Mouse (Mus musculus) hindbrain, embryonic 15.5 days (tissue): ENCODE results near the gene Ttc39b. TPM values are rescaled to one million over a fixed set of nuclear protein-coding genes. Genes with fewer than 3 reads are reported as not detected.

Experiments
- ATAC-seq: fragments of 200-750 bp; cut with Nextera tagmentation; 2 replicates; pipeline ENCODE4 v1.8.0; 2017; ENCODE audit warnings: low read depth, moderate number of reproducible peaks, moderate TSS enrichment; ENCODE audit not compliant: low FRiP score
- H3K27ac ChIP-seq: fragments of 300-500 bp; sonication (generic); replicated peaks from 2 replicates; pipeline ENCODE4 v1.5.1; 2015; ENCODE audit warnings: mild to moderate bottlenecking, inconsistent platforms
- H3K27me3 ChIP-seq: fragments of 300-500 bp; sonication (generic); 2 replicates; pipeline ENCODE4 v1.6.1; 2015; ENCODE audit warnings: control low read depth, inconsistent platforms
- H3K36me3 ChIP-seq: fragments of 300-500 bp; sonication (generic); 2 replicates; pipeline ENCODE4 v1.6.1; 2015; ENCODE audit warnings: control low read depth, inconsistent platforms
- H3K4me1 ChIP-seq: fragments of 300-500 bp; sonication (generic); replicated peaks from 2 replicates; pipeline ENCODE4 v1.6.1; 2015; ENCODE audit warnings: control low read depth, inconsistent platforms
- H3K4me2 ChIP-seq: fragments of 300-500 bp; sonication (generic); 2 replicates; pipeline ENCODE4 v1.6.1; 2015; ENCODE audit warnings: moderate library complexity, mild to moderate bottlenecking, inconsistent platforms
- H3K4me3 ChIP-seq: fragments of 300-500 bp; sonication (generic); 2 replicates; pipeline ENCODE4 v1.5.1; 2015; ENCODE audit warnings: mild to moderate bottlenecking, inconsistent platforms
- H3K9ac ChIP-seq: fragments of 300-500 bp; sonication (generic); 2 replicates; pipeline ENCODE4 v1.6.1; 2015; ENCODE audit warnings: inconsistent platforms
- H3K9me3 ChIP-seq: fragments of 300-500 bp; sonication (generic); 2 replicates; pipeline ENCODE4 v1.6.1; 2016; ENCODE audit warnings: control low read depth, inconsistent platforms
- WGBS: fragments of 180-500 bp; shearing (Covaris S2); methylation state at CpG from one replicate; pipeline ENCODE4 v1.1.7; 2015; 5-methylcytosine and 5-hydroxymethylcytosine counted together
- polyA plus RNA-seq: library from polyadenylated mRNA; unstranded; fragments of >200 nt; fragmentation: Nextera tagmentation; extraction: Ambion mirVana; gene quantifications from 2 replicates; pipeline ENCODE4 v1.2.1, GENCODE M21; 2015

Gene Ttc39b
- polyA plus RNA-seq: 6.4 and 6.8 TPM in 2 replicates

DNA sequence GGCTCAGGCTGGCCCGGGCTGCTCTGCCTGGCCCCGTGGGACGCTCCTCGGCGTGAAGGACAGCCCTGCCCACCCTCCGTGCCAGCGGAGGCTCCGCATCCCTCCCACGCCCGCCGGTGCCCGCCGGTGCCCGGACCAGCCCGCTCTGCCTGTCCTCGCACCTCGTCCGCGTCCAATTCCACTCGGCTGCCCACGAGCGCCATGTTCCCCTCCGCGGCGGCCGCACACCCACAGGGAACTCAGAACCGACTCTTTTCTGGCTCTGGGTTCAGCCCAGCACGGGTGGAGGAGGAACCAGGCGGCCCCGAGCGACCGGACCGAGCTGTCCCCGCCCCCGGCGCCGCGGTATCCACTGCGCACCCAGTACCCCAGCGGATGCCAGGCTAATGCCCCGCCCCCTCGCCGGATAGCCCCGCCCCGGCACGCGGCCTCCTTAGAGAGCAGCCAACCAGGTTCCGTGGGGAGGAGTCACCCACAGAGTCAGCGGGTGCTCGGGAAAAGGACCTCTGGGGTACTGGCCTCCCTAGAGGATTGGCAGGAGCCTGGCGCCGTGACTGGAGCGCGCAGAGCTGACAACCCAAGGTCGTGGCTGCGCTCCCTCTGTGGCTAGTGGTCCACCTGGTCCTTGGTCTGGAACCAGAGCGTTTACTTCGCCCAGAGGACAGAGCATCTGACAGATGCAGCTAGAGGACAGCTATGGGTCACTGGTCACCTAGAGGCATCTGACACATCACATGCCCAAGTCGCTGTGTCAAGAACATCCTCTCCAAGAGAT is at the start of gene Ttc39b:
Gene Ttc39b, minus strand, starts transcription at position 346 of the 775 bp plus-strand sequence.
- peaks cover 7% of the 10 kb centered on the region; the same call in 1 of the 2 replicates for H3K27me3 ChIP-seq
- H3K4me3 ChIP-seq: peak within 1 kb of the TSS; percentile 66
- peaks cover 10% of the 10 kb centered on the region for H3K4me1 ChIP-seq
- H3K9me3 ChIP-seq: no peaks in the 10 kb centered on the region
- peak within 1 kb of the TSS; percentile 49 for H3K9ac ChIP-seq
- H3K4me2 ChIP-seq: peak within 1 kb of the TSS; percentile 96
- peak; percentile 98 for ATAC-seq
- WGBS: under 1% methylated on average over 57 of the region's 59 CpGs
- no peaks in the 10 kb centered on the region for H3K36me3 ChIP-seq
- peak within 1 kb of the TSS; percentile 17; the same call in 1 of the 2 replicates for H3K27ac ChIP-seq

DNA sequence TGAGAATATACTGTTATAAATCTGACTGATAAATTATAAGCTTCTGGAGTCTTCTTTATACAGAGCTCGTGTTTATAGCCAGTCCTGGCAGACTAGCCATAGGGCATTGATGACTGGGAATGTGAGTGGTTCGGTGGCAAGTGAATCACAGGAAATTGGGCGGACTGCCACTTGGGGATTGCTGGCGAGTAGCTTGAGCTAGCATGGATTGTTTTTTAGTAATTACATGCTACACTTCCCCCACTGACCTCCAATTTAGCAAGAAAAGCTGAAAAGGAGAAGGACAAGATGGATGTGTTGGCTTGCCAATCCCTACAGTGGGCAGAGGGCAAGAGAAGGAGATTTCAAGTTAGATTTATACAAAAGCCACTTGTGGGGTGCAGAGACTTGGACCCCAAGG is 49.3 kb upstream of the Ttc39b start:
- Histone ChIP-seq H3K4me2 (no peak overlapping the region), H3K27me3 (no peaks in the 10 kb centered on the region), H3K4me3 (no peak overlapping the region), H3K9ac (no peak overlapping the region), H3K9me3 (no peaks in the 10 kb centered on the region), H3K27ac (no peak overlapping the region), H3K36me3 (no peaks in the 10 kb centered on the region), H3K4me1 (no peaks in the 10 kb centered on the region)
- no peak for ATAC-seq
- 62% methylated on average over 4 of the region's 4 CpGs for whole genome bisulfite sequencing

DNA sequence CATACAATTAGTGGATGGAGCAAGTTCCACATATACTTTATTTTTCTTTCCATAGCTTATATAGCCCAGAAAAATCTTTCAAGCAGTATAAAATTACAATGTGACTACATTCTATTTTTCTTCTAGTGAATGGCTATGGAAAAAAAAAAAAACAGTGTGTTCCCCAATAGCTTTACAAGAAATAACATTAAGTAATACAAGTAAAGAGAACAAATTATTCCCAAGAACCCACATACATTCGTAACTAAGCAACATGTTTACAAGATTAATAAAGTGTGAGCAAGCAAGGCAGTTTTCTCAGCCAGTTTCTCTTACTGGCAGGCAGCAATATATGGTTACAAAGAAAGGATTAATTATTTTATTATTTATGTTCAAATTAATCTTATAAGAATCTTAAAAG is 33.7 kb upstream of the Ttc39b start:
- H3K4me2 ChIP-seq: no peak overlapping the region
- H3K9me3 ChIP-seq: no peaks in the 10 kb centered on the region; the same call in 1 of the 2 replicates
- WGBS: 86% methylated on average over 1 of the region's 1 CpGs
- no peaks in the 10 kb centered on the region for H3K4me1 ChIP-seq
- H3K4me3 ChIP-seq: no peak overlapping the region
- H3K27ac ChIP-seq: no peak overlapping the region
- H3K27me3 ChIP-seq: no peaks in the 10 kb centered on the region
- no peaks in the 10 kb centered on the region for H3K36me3 ChIP-seq
- H3K9ac ChIP-seq: no peak overlapping the region
- ATAC-seq: no peak

DNA sequence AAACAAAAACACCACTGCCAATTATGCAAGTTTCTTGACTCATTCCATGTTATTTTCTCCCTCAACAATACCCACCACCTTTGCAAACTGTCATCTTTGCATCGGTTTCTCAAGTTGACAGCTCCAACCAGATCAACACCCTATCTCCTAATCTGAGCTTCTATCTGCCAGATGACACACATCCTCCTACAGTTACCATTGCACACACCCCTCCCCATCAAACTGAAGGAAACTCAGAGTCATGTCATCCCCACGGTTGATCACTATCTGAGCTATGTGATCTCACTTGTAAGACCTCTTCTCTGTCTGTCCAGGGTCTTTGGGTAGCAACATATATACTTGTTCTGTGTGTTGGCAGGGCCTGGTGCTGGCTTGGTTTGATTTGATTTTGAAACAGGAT is 30.7 kb upstream of the Ttc39b start:
- H3K36me3 ChIP-seq: no peaks in the 10 kb centered on the region
- no peaks in the 10 kb centered on the region for H3K27me3 ChIP-seq
- H3K4me1 ChIP-seq: no peaks in the 10 kb centered on the region
- no peak overlapping the region for H3K27ac ChIP-seq
- no peak for ATAC-seq
- WGBS: 94% methylated on average over 2 of the region's 2 CpGs
- H3K4me3 ChIP-seq: no peak overlapping the region
- H3K9ac ChIP-seq: no peak overlapping the region
- no peak overlapping the region for H3K4me2 ChIP-seq
- no peaks in the 10 kb centered on the region for H3K9me3 ChIP-seq

DNA sequence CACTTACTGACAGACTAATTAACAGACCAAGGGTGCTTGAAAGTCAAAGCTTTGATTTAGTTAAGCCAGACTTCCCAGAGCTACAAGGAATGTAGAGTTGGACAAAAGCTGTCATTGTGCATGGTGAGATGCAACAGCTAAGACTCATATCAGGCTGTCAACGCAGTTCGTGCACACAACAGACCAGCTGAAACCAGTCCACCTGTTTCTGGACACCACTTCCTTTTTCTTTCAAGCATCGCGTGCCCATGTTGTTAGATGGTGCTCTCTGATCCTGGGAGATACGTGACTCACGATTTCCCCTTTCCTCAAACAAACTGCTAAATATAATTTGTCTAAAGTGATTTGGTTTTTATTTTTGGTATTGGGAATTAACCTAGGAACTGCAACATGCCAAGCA is 29.9 kb upstream of the Ttc39b start:
- 78% methylated on average over 6 of the region's 6 CpGs for WGBS

DNA sequence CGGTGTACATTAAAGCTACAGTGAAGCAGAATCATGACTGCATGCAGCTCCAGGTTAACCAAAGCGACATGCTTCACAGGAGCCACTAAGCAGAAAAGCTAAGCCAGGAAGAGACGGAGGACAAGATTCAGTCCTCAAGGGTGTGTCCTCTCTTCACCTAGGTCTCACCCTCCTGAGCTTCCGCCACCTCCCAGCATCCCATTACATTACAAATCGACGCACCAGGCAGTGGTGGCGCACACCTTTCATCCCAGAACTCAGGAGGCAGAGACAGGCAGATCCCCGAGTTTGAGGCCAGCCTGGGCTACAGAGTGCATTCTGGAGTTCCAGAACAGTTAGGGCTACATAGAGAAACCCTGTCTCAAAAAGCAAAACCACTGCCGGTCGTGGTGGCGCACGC is 29.2 kb upstream of the Ttc39b start:
- Histone ChIP-seq H3K4me2 (no peak overlapping the region), H3K9ac (no peak overlapping the region), H3K4me3 (no peak overlapping the region), H3K27me3 (no peaks in the 10 kb centered on the region), H3K36me3 (no peaks in the 10 kb centered on the region), H3K27ac (no peak overlapping the region), H3K4me1 (no peaks in the 10 kb centered on the region), H3K9me3 (no peaks in the 10 kb centered on the region)
- 94% methylated on average over 12 of the region's 12 CpGs for WGBS
- no peak for ATAC-seq

More for the DNA sequence above, 29.9 kb upstream of the Ttc39b start:
- Histone ChIP-seq H3K9ac (no peak overlapping the region), H3K4me3 (no peak overlapping the region), H3K36me3 (no peaks in the 10 kb centered on the region), H3K27ac (no peak overlapping the region), H3K27me3 (no peaks in the 10 kb centered on the region), H3K4me1 (no peaks in the 10 kb centered on the region), H3K4me2 (no peak overlapping the region), H3K9me3 (no peaks in the 10 kb centered on the region)
- ATAC-seq: no peak

DNA sequence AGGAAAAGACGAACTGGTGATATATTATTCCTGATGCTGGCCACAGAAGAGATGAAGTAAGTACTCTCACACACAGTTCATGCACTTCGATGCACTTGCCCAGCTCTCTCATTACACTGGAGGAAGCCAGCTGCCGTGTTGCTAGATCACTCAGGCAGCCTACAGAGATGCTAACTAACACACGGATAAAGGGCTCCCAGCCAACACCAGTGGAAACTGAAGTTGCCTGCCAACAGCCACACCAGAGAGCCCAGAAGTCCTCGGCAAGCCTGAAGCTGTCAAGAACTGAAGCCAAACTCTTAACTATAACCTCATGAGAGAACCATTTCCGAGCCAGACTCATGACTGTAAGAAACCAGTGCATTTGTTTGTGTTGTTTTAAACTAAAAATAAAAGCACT is 26.7 kb upstream of the Ttc39b start:
- Histone ChIP-seq H3K4me3 (no peak overlapping the region), H3K9me3 (no peaks in the 10 kb centered on the region), H3K4me1 (no peaks in the 10 kb centered on the region), H3K9ac (no peak overlapping the region), H3K4me2 (no peak overlapping the region), H3K36me3 (no peaks in the 10 kb centered on the region), H3K27me3 (no peaks in the 10 kb centered on the region), H3K27ac (no peak overlapping the region)
- WGBS: 48% methylated on average over 6 of the region's 6 CpGs
- peak; percentile 87 for ATAC-seq

DNA sequence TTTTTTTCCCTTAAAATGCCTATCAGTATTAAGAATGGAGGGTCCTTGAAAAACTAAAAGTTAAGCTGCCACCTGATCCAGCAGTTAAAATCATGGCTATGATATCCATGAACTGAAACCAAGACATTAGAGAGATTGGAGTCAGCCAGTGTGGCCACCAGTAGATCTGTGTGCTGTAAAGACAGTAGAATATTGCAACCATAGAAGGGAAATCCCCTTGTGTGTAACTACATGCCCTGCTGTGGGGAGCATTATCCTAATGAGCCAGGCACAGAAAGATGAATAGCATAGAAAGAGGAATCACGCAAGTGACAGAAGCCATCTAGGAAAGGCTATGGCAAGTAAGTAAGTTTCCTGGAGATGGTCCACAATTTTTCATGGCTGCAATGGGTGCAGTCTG is 24.9 kb upstream of the Ttc39b start:
- Histone ChIP-seq H3K9ac (no peak overlapping the region), H3K36me3 (no peaks in the 10 kb centered on the region), H3K27me3 (no peaks in the 10 kb centered on the region), H3K9me3 (no peaks in the 10 kb centered on the region), H3K4me1 (no peaks in the 10 kb centered on the region), H3K4me2 (no peak overlapping the region), H3K27ac (no peak overlapping the region), H3K4me3 (no peak overlapping the region)
- WGBS: 67% methylated on average over 1 of the region's 1 CpGs
- no peak for ATAC-seq

DNA sequence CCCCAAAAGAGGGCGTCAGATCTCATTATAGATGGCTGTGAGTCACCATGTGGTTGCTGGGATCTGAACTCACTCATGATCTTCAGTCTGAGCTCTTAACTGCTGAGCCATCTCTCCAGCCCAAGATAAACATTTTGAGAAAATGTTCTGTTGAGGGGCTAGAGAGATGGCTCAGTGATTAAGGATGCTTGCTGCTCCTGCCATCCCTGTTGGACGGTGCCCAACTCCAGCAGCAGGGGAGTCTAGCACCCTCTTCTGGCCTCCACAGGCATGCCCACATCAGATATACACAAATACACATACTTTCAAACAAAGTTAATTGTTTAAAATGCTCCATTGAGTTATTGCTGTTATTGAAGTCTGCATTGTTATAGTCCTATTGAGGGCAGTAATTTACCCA is 19.8 kb upstream of the Ttc39b start:
- no peak overlapping the region for H3K9ac ChIP-seq
- no peak overlapping the region for H3K27ac ChIP-seq
- H3K4me2 ChIP-seq: no peak overlapping the region
- no peak overlapping the region for H3K4me3 ChIP-seq
- H3K36me3 ChIP-seq: no peaks in the 10 kb centered on the region
- WGBS: 72% methylated on average over 2 of the region's 2 CpGs
- no peaks in the 10 kb centered on the region for H3K27me3 ChIP-seq
- H3K9me3 ChIP-seq: no peaks in the 10 kb centered on the region
- no peak for ATAC-seq
- no peaks in the 10 kb centered on the region for H3K4me1 ChIP-seq

DNA sequence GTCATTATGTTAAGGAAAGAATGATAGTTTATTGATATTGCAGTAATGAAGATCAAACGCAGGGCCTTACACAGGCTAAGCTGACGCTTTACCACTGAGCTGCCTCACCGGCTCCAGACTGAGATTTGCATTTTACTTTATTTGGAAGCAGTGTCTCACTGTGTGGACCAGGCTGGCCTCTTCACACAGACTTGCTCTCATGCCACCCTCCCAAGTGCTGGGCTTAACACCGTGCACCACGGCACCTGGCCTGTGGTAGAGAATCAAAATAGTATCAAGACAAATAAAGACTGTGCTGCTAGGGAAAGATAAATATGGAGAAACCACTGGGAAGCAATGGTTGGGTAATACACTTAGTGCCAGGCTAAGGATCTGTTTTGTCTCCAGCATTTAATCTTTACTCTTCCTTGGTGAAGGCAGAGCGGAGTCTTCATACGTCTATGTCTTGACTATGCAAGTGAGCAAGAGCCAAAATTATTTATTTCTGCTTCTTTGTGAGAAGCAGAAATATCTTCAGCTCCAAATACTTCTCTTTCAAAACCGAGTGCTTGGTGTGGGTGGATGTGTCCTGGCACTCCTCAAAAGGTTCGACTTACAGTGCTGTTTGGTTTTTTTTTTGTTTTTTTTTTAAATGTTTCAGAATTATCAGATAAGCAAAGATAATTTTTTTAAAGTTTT is 19.2 kb upstream of the Ttc39b start:
- no peaks in the 10 kb centered on the region for H3K4me1 ChIP-seq
- H3K36me3 ChIP-seq: no peaks in the 10 kb centered on the region
- 84% methylated on average over 9 of the region's 9 CpGs for whole genome bisulfite sequencing
- no peak overlapping the region for H3K4me3 ChIP-seq
- no peak overlapping the region for H3K9ac ChIP-seq
- H3K9me3 ChIP-seq: no peaks in the 10 kb centered on the region
- no peak overlapping the region for H3K27ac ChIP-seq
- no peaks in the 10 kb centered on the region for H3K27me3 ChIP-seq
- ATAC-seq: no peak
- H3K4me2 ChIP-seq: no peak overlapping the region

DNA sequence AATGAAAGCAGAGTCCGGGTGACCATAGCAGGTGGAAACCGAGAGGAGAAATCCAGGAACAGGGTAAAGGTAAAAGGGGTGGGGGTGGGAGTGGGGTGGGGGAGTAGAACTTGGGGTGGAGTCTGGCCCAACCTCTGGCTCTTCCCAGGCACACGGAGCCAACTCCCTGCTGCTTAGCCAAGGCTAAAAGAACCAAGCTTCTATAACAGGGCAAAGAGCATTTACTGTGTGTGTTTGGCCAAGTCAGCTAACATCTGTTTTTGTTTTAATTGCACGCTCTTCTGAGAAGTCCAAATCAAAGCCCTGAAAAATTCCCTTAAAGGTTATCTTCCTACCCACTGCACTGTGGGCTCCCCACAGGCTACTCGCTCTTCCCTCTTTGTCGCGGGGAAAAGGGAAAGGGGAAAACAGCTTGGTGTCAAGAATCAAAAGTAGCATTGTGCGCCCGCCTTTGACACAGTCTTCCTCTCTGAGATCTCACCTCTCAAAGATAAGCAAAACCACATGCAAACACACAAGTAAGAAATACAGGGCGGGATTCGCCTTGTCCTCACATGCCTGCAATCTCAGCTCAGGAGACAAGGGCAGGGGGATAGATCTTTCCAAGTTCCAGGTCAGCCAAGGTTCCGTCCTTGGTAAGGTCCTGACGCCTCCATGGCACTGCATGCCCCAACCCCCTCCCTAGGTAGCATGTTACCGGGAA is 18.4 kb upstream of the Ttc39b start:
- H3K27me3 ChIP-seq: no peaks in the 10 kb centered on the region
- no peak overlapping the region for H3K27ac ChIP-seq
- no peaks in the 10 kb centered on the region for H3K4me1 ChIP-seq
- no peak for ATAC-seq
- no peak overlapping the region for H3K4me2 ChIP-seq
- H3K9me3 ChIP-seq: no peaks in the 10 kb centered on the region
- no peak overlapping the region for H3K9ac ChIP-seq
- H3K36me3 ChIP-seq: no peaks in the 10 kb centered on the region
- 71% methylated on average over 12 of the region's 14 CpGs for WGBS
- no peak overlapping the region for H3K4me3 ChIP-seq

DNA sequence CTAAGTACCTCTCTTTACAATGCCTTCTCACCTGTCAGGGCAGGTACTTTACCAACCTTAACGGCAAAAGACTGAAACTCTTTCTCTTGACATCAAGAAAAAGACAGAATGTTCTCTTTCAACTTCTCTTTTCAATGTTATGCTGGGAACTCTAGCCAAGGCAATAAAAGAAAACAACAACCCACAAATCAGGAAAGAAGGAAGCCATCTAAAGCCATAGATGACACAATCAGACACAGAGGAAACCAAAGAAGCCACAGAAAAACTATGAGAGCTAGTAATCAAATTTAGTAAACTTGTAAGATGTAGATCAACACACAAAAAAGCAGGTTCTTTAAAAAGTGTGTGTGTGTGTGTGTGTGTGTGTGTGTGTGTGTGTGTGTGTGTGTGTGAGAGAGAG is 15.3 kb upstream of the Ttc39b start:
- Histone ChIP-seq H3K36me3 (no peaks in the 10 kb centered on the region), H3K9me3 (no peaks in the 10 kb centered on the region), H3K4me2 (no peak overlapping the region), H3K4me1 (no peaks in the 10 kb centered on the region), H3K4me3 (no peak overlapping the region), H3K9ac (no peak overlapping the region), H3K27me3 (no peaks in the 10 kb centered on the region), H3K27ac (no peak overlapping the region)
- no peak for ATAC-seq
- 85% methylated on average over 1 of the region's 1 CpGs for WGBS
